Mouse (Mus musculus): Measurements from ENCODE around the gene Cchcr1.
"Not testable (repeated sequence)": the region's sequence is repeated elsewhere in the genome, so short reads cannot be mapped to it uniquely, and the experiment has no call there.

Gene Cchcr1

GRCm38 (mm10) chr17:35516652-35517500 lies at the start of gene Cchcr1, which contains the start of gene Tcf19:
Cchcr1 (plus strand) TSS chr17:35517100.
Tcf19 (minus strand) TSS chr17:35516824.
- CTCF ChIA-PET: interaction anchor here (0.6 kb wide), 2 partner anchors 25 to 42 kb away, joined by 3 to 9 read pairs; no protein-coding TSS in a partner anchor

GRCm38 (mm10) chr17:35468936-35469335 lies 48.0 kb upstream of the Cchcr1 start:
- CTCF ChIA-PET: not testable (repeated sequence)

GRCm38 (mm10) chr17:35469842-35470751 lies 46.8 kb upstream of the Cchcr1 start, which contains the start of gene H2-Q10:
H2-Q10 (plus strand) TSS chr17:35470089.
- CTCF ChIA-PET: no interaction called here

GRCm38 (mm10) chr17:35484066-35484465 lies 32.8 kb upstream of the Cchcr1 start:
- CTCF ChIA-PET: no interaction called here

- CTCF ChIA-PET: no interaction called here
Observed at GRCm38 (mm10) chr17:35485702-35486101, 31.2 kb upstream of the Cchcr1 start.

- CTCF ChIA-PET: no interaction called here
Observed at GRCm38 (mm10) chr17:35486726-35487125, 30.2 kb upstream of the Cchcr1 start.

GRCm38 (mm10) chr17:35488041-35488440 lies 28.9 kb upstream of the Cchcr1 start:
- CTCF ChIA-PET: interaction anchor here (1.1 kb wide), 1 partner anchor 14 kb away, joined by 4 read pairs; no protein-coding TSS in a partner anchor

- CTCF ChIA-PET: no interaction called here
Observed at GRCm38 (mm10) chr17:35490320-35490719, 26.6 kb upstream of the Cchcr1 start.

GRCm38 (mm10) chr17:35497124-35497523 lies 19.8 kb upstream of the Cchcr1 start:
- CTCF ChIA-PET: no interaction called here

GRCm38 (mm10) chr17:35502226-35502625 lies 14.7 kb upstream of the Cchcr1 start:
- CTCF ChIA-PET: interaction anchor here (0.8 kb wide), 1 partner anchor 14 kb away, joined by 4 read pairs; no protein-coding TSS in a partner anchor

- CTCF ChIA-PET: interaction anchor here (0.7 kb wide), 1 partner anchor 30 kb away, joined by 3 read pairs; the partner anchor contains the start of gene Psors1c2
Observed at GRCm38 (mm10) chr17:35502762-35503161, 14.1 kb upstream of the Cchcr1 start.

GRCm38 (mm10) chr17:35503849-35504248 lies 13.1 kb upstream of the Cchcr1 start:
- CTCF ChIA-PET: no interaction called here

GRCm38 (mm10) chr17:35504628-35505481 lies 12.0 kb upstream of the Cchcr1 start:
- CTCF ChIA-PET: no interaction called here

GRCm38 (mm10) chr17:35505776-35506175 lies 11.1 kb upstream of the Cchcr1 start, which contains the start of gene Pou5f1:
Pou5f1 (plus strand) TSS chr17:35506018.
- CTCF ChIA-PET: no interaction called here

- CTCF ChIA-PET: interaction anchor here (0.5 kb wide), 1 partner anchor 24 kb away, joined by 13 read pairs; no protein-coding TSS in a partner anchor
Observed at GRCm38 (mm10) chr17:35506881-35507280, 10.0 kb upstream of the Cchcr1 start.

GRCm38 (mm10) chr17:35507556-35508260 lies 9.2 kb upstream of the Cchcr1 start:
- CTCF ChIA-PET: interaction anchor here (0.6 kb wide), 1 partner anchor 28 kb away, joined by 4 read pairs; no protein-coding TSS in a partner anchor

GRCm38 (mm10) chr17:35508279-35508678 lies 8.6 kb upstream of the Cchcr1 start:
- CTCF ChIA-PET: interaction anchor here (0.6 kb wide), 1 partner anchor 28 kb away, joined by 4 read pairs; no protein-coding TSS in a partner anchor

GRCm38 (mm10) chr17:35509284-35509683 lies 7.6 kb upstream of the Cchcr1 start:
- CTCF ChIA-PET: no interaction called here

- CTCF ChIA-PET: no interaction called here
Observed at GRCm38 (mm10) chr17:35512916-35513626, 3.8 kb upstream of the Cchcr1 start.

- CTCF ChIA-PET: no interaction called here
Observed at GRCm38 (mm10) chr17:35513886-35514285, 3.0 kb upstream of the Cchcr1 start.

All from spleen, embryonic (tissue).